Mouse (Mus musculus) cortical plate, adult 2 months (tissue): ENCODE measurements around the gene Arhgap36. TPM values are rescaled to one million over a fixed set of nuclear protein-coding genes. Genes with fewer than 3 reads are reported as not detected.
A peak's percentile ranks its signal among the peaks of the same experiment; 100 is the strongest.

Experiments
- H3K27ac ChIP-seq: fragments of 200-500 bp; 2 replicates; pipeline ENCODE4 v1.5.1; 2012; ENCODE audit warnings: low read length, control low read depth, inconsistent platforms; ENCODE audit not compliant: insufficient read depth
- H3K4me1 ChIP-seq: fragments of 200-500 bp; 2 replicates; pipeline ENCODE4 v1.6.1; 2011; ENCODE audit warnings: low read length; ENCODE audit not compliant: control insufficient read depth, insufficient read depth
- H3K4me3 ChIP-seq: fragments of 200-500 bp; 2 replicates; pipeline ENCODE4 v1.5.1; 2011; ENCODE audit warnings: mild to moderate bottlenecking, low read length, control low read depth; ENCODE audit not compliant: insufficient read depth
- CTCF ChIP-seq: fragments of 200-500 bp; IDR thresholded peaks from 2 replicates; pipeline ENCODE4 v1.5.1; 2011; ENCODE audit warnings: mild to moderate bottlenecking, control low read depth, low read length; ENCODE audit not compliant: insufficient read depth; ENCODE audit errors: extremely low read depth
- POLR2A ChIP-seq: fragments of 200-500 bp; IDR thresholded peaks from 2 replicates; pipeline ENCODE4 v1.6.1; 2011; ENCODE audit warnings: mild to moderate bottlenecking, low read length, control low read depth; ENCODE audit not compliant: insufficient read depth; ENCODE audit errors: extremely low read depth
- polyA plus RNA-seq: library from polyadenylated mRNA; depleted of rRNA; stranded (reverse); fragments of >200 nt; gene quantifications from 2 replicates; pipeline ENCODE4 v1.2.3, GENCODE M21; 2012; rRNA removed

Gene Arhgap36
- 0.29 and 0.62 TPM in 2 replicates for polyA plus RNA-seq

- H3K4me3 ChIP-seq: no peak within 1 kb of the TSS
- no peaks in the 10 kb centered on the region for H3K4me1 ChIP-seq
- H3K27ac ChIP-seq: no peak within 1 kb of the TSS
- TF ChIP-seq POLR2A (no peak), CTCF (no peak)
Observed at GRCm38 (mm10) chrX:49463442-49463970, at the start of gene Arhgap36. Gene Arhgap36, plus strand, starts transcription at chrX:49463945.

GRCm38 (mm10) chrX:49457781-49458180, 6.0 kb upstream of the Arhgap36 start:
- TF ChIP-seq CTCF (no peak), POLR2A (no peak)
- Histone ChIP-seq H3K4me1 (no peaks in the 10 kb centered on the region), H3K27ac (no peak overlapping the region), H3K4me3 (no peak overlapping the region)

- Histone ChIP-seq H3K27ac (no peak overlapping the region), H3K4me3 (no peak overlapping the region), H3K4me1 (no peaks in the 10 kb centered on the region)
- TF ChIP-seq POLR2A: no peak
- no peak for TF ChIP-seq CTCF
Observed at GRCm38 (mm10) chrX:49470287-49471054, 6.7 kb downstream of the Arhgap36 start.

- TF ChIP-seq POLR2A: no peak
- TF ChIP-seq CTCF: no peak
- H3K4me1 ChIP-seq: no peaks in the 10 kb centered on the region
- H3K4me3 ChIP-seq: no peak overlapping the region
- H3K27ac ChIP-seq: no peak overlapping the region
Observed at GRCm38 (mm10) chrX:49479968-49480809, 16.4 kb downstream of the Arhgap36 start.

GRCm38 (mm10) chrX:49480846-49481245, 17.1 kb downstream of the Arhgap36 start:
- Histone ChIP-seq H3K27ac (no peak overlapping the region), H3K4me3 (no peak overlapping the region), H3K4me1 (no peaks in the 10 kb centered on the region)
- TF ChIP-seq CTCF (no peak), POLR2A (no peak)

- no peak for TF ChIP-seq POLR2A
- TF ChIP-seq CTCF: no peak
- no peak overlapping the region for H3K27ac ChIP-seq
- H3K4me1 ChIP-seq: no peaks in the 10 kb centered on the region
- H3K4me3 ChIP-seq: no peak overlapping the region
Observed at GRCm38 (mm10) chrX:49489141-49489540, 25.4 kb downstream of the Arhgap36 start.

GRCm38 (mm10) chrX:49493739-49494449, 30.1 kb downstream of the Arhgap36 start:
- Histone ChIP-seq H3K4me1 (no peaks in the 10 kb centered on the region), H3K27ac (no peak overlapping the region), H3K4me3 (0 out of 2 replicates have a peak overlapping the region, but pooled peaks have one; percentile 10)
- TF ChIP-seq POLR2A (no peak), CTCF (no peak)

Other genes starting within 250 kb of the Arhgap36 start
- gene Enox2, start 175.7 kb upstream of the Arhgap36 start, polyA plus RNA-seq: 7.1 and 7.2 TPM in 2 replicates
- gene Olfr1320, start 208.4 kb downstream of the Arhgap36 start, polyA plus RNA-seq: not detected in 2 replicates